Mouse (Mus musculus) right cerebral cortex, postnatal 10 days (tissue): Measurements from ENCODE around the gene She.
A peak's percentile ranks its signal among the peaks of the same experiment; 100 is the strongest.
"Not testable (repeated sequence)": the region's sequence is repeated elsewhere in the genome, so short reads cannot be mapped to it uniquely, and the experiment has no call there.

Experiments used
- DNase-seq, 2 experiments: peaks; one replicate each; pipeline ENCODE4 v3.0.0; 2021; ENCODE audit warnings: low spot score in 2 of 2

The She gene

DNA sequence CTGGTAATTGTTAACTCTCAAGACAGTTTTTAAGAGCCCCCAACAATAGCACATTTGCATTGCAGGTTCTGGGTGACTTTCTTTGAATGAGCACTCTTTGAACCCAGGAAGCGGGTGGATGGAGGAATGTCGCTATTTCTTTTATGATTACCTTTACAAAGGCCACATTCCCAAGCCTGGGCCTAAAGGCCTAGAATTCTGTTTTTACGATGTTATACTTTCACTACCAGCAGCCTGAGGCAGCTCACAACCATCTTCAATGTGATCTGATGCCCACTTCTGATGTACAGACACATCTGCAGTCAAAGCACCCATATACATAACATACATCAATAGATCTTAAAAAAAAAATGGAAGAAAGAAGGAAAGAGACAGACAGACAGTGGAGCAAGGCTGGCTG, 32.1 kb downstream of the She start:
- not testable (repeated sequence) for DNase-seq

DNA sequence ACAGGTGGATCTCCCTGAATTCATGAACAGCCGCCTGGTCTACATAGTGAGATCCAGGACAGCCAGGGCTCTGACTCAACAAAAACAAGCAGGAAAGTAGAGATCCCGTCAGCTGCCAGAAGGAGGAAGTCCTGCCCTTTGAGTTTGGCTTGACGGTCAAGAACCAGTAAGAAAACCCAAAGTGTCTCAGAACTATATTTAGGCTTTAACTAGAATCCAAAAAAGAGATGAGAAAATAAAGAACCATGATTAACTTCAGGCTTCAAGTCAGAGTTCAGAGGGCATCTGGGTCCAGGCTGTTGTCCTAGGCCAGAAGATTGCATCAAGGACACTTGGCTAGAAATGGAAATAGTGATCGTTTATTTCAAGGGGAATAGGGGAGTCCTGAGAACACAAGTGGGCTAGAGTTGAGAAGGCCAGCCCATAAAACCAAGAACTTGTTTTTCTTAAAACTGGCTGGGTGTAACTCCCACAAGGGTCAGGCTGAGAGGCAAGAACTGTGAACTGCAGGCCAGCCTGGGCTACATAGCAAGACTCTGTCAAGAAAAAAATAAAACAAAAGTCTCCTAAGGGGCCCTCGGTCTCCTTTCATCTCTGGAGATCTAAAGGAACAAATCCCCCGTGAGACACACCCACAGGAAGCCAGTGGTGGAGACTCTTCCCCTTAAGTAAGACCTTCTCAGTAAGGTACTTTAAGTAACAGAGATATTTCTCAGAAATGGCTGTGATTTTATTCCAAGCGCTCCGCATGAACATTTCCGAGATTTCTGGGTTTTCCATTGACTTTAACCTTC, 32.7 kb downstream of the She start:
- no peak for DNase-seq

DNA sequence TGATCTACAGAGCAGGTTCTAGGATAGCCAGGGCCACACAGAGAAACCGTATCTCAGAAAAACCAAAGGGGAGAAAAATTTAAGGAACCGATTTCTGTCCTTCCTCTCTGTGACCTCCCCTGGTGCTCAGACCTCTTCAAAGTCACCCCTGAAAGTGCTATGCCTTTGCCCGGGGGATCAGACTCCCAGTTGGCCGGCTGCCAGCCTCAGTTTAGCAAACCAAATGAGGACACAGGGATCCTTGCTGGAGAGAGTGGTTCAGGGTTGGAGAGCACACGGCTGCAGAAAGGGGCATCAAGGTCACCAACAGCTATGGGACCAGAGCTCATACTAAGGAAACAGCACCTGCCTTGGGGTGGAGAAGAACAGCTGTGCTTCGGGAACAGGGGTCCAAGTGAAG, 33.9 kb downstream of the She start:
- no peak for DNase-seq

DNA sequence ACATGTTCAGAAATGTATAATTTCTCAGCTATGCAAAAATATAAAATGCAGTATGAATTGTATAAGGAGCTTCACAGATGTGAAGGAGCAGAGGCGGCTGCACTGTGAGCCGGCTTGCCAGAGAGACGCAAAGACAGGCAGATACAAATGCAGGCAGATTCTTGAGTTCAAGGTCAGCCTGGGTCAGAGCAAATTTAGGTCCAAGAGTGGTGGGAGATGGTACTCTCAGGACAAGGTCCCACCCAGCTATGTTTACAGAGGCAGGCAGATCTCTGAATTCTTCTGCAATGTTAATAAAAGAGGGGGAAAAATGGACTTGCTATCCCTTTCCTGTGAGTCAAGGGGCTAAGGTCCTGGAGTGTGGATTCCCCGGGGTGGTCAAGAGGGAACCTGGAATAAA, 34.6 kb downstream of the She start:
- no peak for DNase-seq

DNA sequence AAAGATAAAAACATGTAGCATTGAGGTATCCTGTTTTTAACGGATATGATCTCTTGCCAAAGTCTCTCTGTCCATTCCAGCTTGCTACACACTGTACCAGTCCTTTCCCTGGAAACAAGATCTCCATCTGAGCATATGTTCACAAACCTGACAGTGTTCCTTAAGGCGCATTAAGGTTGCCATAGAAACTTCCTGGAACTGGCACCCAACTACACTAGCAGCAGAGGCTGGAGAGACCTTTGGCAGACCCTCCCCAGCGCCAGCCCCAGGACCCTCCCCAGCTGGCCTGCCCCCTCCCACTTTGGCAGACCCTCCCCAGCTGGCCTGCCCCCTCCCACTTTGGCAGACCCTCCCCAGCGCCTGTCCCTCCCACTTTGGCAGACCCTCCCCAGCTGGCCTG, 36.5 kb downstream of the She start:
- DNase-seq, result peak; percentile 39 to 58

DNA sequence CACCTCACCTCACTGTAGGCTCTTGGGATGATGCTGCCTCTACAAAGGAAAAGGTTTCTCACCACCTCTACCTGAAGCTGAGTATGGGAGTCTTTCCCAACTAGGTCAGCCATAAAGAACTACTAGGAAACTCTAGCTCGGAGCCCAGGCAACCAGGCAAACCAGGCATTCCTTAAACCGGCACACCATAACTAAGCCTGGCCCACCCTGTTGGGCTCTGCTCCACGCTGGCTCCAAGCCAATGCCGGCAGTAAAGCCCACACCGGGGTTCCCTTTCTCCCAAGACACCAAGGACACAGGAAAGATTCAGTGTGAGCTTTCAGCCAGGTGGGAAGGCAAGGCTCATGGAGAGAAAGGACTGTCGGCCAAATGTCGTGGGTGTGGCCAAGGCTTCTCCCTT, 37.2 kb downstream of the She start:
- DNase-seq, result peak in 1 of 2 experiments; percentile 54

DNA sequence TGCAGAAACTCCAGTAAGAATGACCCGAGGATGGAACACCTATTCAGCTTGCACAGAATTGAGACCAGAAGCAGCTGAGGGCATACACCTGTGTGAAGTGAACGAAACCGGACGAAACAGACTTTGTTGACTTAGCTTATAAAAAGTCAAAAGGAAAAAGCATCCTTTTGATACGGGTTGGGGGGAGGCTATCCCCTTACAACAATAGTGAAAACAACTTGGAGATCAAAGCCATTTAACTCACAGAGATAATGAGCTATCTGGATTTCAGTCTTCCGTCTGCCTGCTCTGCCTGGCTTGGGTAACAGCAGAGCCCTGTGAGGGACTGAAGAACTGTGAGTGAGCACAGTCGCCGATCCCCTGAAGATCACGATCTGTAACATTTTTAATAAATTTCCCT, 37.8 kb downstream of the She start:
- DNase-seq, result no peak

DNA sequence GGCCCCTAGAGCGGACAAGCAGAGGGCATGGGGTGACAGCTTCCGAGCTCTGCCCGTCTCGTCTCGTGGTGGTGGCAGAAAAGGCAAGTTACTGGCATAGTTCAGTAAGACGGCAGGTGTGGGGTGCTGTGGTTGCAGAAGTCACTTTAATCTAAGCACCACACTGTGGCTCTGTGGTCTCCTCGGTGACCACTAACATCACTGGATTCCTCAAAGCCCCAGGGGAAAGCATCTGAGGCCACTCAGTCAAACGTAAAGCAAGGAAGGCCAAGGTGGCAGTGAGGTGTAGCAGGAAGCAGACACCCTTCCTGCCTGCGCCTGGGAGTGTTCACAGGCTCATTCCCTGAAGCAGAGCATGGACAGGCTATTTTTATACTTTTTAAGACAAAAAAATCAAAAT, 38.4 kb downstream of the She start:
- DNase-seq, result no peak

DNA sequence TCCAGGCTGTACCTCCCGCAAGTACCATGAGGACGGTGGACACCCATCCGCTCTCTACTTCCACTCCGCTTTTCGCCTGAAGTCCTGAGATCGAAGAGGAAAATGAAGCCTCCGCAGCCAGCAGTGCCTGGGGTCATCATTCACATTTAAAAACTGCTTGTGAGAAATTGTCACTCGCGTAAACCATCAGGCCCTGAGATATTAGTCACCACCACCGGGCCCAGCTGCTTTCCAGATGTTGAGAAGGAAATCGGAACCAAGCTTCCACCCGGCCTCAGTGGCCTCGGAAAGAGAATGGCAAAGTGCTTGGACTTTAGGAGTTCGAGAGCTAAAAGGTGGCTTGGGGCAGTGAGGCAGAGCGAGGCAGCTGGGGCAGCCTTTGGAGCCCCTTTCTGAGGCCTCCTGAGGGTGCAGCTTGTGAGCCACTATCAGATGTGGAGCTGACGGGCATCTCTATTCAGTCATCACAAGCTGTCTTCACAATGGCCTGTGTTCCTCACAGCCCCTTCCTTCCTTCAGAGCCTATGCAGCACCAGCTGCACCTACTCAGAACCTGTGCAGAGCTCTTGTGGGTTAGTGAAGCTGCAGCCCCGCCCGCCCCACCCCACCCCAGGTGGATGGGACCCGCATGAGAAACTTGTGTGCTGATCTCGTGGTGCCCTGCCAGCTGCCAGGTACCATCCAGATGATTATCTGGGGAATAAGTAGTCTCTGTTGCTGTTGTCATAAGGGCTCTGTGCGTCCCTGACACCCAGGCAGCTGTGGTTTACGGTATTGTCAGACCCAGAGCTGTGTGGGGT, 39.5 kb downstream of the She start:
- no peak for DNase-seq

DNA sequence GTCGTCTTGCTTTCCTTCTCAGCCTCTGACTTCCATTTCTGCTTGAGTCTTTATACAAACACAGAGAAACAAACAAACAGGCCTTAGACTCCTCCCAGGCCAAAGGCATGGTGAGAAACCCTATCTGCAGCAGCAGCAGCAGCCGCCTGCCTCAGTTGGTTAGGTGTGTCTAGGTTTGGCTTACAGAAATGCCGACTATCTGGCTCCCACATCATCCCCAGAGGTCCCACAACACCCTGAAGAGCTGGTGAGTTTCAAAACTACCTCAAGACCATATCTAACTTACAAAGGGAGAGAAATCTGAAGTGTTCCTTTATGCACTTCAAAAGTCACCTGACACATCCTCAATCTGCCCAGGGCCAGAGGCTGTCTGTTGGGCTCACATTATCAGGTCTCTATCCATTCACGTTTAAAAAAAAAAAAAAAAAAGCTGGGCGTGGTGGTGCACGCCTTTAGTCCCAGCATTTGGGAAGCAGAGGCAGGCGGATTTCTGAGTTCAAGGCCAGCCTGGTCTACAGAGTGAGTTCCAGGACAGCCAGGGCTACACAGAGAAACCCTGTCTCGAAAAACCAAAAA, 40.3 kb downstream of the She start:
- no peak for DNase-seq

DNA sequence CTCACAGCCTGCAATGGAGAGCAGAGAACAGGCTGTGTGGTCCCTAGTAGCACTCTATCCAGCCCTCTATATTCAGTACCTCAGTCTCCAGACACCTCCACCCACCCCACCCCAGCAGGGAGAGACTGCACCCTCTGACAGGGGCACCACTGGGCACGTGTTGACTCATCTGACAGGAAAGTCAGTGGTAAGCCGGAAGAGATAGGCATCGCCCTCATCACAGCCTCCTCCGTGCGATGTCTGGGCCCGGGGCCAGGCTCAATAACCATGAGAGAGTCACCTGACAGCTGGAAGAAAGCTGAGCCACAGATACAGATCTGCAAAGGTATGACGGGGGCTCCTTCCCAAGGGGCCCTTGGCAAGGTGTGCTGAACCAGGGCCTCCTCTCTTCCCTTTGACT, 41.0 kb downstream of the She start:
- no peak for DNase-seq

DNA sequence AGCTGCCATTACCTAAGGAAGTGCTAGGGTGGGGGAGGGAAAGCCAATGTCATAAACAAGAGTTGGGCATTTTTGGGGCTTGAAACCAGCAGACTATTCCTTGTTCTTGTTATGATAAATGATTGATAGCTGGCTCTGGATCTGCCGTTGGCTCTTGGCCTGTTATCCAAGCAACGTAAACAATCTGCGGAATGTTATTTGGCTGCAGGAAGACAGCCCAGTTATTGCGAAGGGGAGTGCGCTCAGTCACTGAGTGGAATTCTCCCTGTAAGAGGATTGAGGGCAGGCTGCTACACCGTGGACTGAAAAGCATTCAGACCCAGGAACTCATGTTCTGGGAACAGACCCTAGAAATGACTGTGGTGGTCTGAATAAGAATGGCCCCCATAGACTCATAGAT, 41.5 kb downstream of the She start:
- DNase-seq, result no peak

DNA sequence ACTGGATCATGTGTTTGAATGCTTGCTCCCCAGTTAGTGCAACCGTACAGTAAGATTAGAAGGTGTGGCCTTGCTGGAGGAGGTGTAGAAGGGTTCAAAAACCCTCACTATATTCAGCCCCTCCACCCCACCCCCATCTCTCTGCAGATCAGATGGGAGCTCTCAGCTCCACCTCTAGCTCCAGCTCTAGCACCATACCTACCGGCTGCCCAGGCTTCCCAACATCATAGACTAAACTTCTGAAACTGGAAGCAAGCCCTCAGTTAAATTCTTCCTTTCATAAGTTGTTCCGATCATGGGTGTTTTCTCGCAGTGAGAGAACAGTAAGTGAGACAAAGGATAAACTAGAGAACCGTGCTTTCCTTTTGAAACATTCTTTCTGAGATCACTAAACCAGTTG, 42.9 kb downstream of the She start:
- no peak for DNase-seq

DNA sequence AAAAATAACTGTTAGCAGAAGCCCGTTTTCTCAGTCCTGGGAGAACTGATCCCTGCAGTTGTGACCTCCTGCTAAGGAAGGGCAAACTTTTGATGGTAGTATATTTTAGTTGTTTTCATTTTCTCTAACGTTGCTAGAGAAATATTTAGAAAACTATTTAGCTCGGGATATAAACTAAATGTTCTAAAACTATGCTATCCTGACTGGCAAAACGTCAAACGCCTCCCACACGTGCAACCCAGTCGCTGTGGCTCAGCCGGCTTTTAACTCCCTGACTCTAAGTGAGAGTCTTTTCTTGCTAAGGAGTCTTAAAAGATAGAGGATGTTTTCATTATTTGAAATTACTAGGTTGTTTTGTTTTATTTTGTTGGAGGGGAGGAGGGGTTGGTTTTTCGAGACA, 43.9 kb downstream of the She start:
- DNase-seq, result no peak

DNA sequence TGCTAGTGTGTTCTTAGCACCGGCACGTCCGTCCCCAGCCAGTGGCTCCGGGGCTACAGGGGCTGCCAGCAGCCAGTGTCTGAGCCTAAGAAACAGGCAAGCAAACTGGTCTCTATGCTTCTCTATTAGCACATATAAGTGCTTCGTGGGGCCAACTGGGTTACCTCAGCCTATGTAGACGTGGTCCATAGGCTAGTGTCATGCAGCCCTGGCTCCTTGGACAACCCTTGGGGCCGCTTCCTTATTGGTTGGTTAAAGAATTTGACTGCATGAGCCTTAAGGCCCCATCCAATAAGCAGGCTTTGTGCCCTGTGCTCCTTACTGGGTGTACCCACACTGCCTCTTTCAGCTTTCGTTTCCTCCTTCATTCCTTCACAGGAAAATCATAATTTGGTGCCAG, 44.6 kb downstream of the She start:
- DNase-seq, result no peak

DNA sequence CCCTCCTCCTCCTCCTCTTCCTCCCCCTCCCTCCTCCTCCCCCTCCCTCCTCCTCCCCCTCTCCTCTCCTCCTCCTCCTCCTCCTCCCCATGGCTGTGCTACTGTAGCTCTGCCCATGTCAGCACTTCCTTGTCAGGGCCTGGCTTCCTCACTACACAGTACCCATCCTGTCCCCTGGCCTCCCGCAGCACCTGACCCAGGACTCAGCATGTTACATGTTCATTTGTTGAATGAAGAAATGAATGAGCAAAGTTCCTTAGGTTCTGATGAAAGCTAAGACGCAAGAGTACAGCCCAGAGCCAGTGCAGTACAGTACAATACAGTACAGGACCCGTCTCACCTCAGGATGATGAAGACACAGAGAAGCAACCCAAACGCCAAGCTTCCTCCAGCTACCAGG, 45.3 kb downstream of the She start:
- no peak for DNase-seq

DNA sequence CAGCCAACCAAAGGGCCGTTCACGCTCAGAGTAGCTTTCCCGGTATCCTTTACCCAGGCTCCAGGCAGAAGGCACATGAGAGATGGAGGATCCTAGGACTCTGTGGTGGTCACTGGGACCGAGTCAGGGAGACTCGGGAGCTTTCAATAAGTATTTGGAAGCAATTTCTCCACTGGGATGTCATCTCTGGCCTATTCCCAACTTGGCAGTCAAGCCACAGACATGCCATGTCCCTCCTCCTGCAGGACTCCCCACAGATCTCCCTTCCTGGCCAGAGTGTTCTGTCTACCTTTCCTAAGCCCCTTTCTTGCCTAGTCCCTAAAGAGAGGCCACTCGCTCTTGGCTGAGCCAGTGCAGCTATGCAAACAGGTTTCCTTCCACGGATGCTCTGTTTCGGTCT, 46.0 kb downstream of the She start:
- DNase-seq, result no peak

DNA sequence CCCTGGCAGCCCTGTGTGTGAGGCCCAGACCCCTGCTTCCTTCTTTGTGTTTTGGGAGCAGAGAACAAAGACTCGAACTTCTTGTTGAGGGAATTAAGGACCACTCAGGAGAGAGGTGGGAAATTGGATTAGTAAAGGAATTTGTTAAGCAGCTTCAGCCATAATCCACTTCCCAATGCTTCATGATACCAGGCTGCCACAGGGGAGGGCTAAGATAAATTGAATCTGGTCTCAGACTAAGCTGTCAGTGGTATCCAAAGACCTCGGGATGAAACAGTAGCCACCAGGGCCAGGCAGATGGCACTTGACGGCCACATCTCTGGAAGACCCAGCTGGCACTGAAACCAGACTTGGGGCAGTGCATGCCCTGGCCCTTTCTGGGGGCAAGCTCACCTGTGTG, 47.3 kb downstream of the She start:
- no peak for DNase-seq

DNA sequence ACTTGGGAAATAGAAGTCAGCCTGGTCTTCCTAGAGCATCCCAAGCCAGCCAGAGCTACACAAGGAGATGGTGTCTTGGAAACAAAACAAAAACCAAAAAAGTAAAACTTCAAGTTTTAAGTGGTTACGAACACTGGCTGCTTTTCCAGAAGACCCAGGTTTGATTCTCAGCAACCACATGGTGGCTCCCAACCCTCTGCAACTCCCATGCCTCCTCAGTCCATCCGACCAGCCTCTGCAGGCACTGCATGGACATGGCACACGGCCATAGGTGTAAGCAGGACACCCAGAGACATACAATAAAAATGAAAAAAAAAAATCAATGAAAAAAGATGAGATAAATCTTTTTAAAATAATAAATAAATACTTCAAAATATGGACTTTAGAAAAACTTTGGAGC, 48.2 kb downstream of the She start:
- DNase-seq, result no peak

DNA sequence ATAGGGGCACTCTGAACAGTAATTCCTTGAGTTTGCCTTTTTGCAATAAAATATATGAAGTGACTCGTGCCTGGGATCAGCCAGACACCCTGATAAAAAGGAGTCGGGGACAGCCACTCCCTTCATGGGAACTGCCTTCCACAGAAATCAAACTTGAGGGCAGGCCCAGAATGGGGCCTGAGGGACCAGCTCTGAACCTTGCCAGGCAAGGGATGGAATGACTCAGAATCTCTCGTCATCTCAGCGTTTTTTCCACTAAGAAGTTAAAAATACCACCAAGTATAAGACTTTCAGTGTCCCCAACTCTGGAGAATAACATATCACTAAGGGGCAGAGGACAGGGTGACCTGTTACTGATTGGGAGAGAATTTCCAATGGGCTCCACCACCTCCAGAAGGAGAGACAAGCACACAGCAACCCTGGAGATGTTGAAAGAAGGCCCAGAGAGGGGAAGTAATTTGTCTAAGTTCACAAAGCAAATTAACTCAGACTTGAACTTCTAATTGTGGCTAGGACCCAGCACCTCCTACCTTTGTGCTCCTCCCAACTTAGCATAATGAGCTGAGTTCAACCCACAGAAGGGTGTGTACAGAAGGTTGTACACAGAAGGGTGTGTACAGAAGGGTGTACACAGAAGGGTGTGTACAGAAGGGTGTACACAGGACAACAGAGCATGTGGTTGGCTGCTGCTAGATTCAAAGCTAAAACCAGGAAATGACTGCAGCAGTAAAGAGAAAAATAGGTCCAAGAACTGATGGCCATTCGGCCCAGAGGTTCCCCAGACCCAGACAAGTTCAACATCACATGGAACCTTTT, 49.1 kb downstream of the She start:
- DNase-seq, result no peak

DNA sequence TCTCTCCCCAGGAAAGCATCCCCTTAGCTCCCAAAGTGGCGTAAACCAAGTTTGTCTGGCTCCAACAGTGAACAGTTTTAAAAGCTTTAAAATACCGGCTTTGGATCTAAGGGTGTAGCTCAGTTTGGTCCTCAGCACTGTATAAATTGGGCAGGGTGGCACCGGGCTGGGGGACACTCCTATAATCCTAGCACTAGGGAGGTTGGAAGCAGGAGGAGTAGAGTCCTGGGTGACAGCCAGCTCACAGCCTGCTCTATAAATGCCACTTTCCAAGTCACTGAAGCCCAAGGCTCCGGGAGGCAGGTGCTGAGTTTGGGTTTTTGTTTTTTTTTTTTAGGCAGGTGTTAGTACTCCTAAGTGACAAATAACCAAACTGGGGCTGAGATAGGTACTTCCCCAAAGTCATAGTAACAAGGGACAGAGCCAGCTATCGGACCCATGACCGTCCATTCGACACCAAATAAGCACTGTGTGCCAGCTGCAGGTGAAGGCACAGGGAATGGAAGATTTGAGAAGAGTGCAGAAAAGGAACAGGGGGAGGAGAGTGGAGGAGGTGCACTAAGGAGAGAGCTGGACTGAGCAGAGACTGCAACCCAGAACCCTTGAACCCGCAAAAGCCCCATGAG, 51.5 kb downstream of the She start:
- DNase-seq, result no peak

DNA sequence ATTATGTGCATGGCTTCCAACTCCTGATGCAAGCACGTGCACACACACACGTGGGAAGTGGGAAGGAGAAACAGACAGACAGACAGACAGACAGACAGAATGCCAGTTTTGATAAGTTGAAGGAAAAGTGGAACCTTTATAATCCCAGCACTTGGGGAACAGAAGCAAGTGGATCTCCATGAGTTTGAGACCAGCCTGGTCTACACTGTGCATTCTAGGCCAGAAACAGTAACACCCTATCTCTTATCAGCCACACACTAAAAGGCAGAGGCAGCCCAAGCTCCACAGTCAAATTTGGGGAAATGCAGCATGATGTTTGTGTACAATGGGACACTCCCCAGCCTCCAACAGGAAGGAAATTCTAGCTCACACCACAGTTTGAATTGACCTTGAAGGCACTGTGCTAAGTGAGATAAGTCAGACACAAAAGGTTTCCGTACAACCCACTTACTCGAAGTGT, 52.4 kb downstream of the She start:
- DNase-seq, result no peak
